Mouse (Mus musculus) myocyte (in vitro differentiated cells): ENCODE data around the gene Chac2.

Experiments used
- MAX ChIP-seq: IDR thresholded peaks from one replicate; pipeline ENCODE4 v1.6.1; 2011; ENCODE audit warnings: low read depth, mild to moderate bottlenecking, control low read depth
- POLR2A ChIP-seq: IDR thresholded peaks from one replicate; pipeline ENCODE4 v1.6.1; 2011; ENCODE audit warnings: low read depth, mild to moderate bottlenecking, control low read depth, moderate library complexity; ENCODE audit not compliant: insufficient read length

DNA sequence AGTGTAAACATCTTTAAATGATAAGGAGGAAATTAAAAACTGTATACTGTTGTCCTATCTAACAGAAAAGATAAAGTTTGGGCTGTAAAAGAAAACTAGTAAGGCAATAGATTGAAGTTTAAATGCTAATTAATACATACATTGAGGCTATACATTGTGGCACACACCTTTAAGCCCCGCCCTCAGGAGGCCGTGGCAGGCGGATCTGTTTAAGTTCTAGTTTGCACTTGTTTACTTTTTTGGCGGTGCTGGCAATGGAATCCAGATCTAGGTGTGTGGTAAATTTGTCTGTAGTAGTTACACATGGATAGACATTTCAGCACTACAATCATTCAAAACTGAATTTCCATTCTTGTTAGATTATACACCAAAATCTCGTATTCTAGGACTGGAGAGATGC lies 33.3 kb downstream of the Chac2 start:
- TF ChIP-seq POLR2A = no peak
- no peak for TF ChIP-seq MAX
